Mouse (Mus musculus) spleen, postnatal 14 days (tissue): ENCODE measurements around the gene Trim2.

Experiments used
- DNase-seq, 2 experiments: peaks; one replicate each; pipeline ENCODE4 v3.0.0; 2021 to 2022; ENCODE audit warnings: low spot score in 2 of 2

The Trim2 gene

GRCm38 (mm10) chr3:84258518-84259031 lies 48.1 kb downstream of the Trim2 start:
- DNase-seq: no peak

- DNase-seq: no peak
These were observed 48.6 kb downstream of the Trim2 start for GRCm38 (mm10) chr3:84257989-84258517.

- DNase-seq: no peak
These were observed 52.2 kb downstream of the Trim2 start for GRCm38 (mm10) chr3:84254520-84254878.

GRCm38 (mm10) chr3:84253655-84254519 lies 52.8 kb downstream of the Trim2 start:
- no peak for DNase-seq

- no peak for DNase-seq
These were observed 53.7 kb downstream of the Trim2 start for GRCm38 (mm10) chr3:84252776-84253654.

GRCm38 (mm10) chr3:84251721-84252120 lies 55.0 kb downstream of the Trim2 start:
- no peak for DNase-seq

GRCm38 (mm10) chr3:84250275-84250674 lies 56.4 kb downstream of the Trim2 start:
- DNase-seq: no peak

GRCm38 (mm10) chr3:84247789-84248188 lies 58.9 kb downstream of the Trim2 start:
- no peak for DNase-seq

GRCm38 (mm10) chr3:84246421-84246861 lies 60.2 kb downstream of the Trim2 start:
- no peak for DNase-seq

- DNase-seq: no peak
These were observed 63.6 kb downstream of the Trim2 start for GRCm38 (mm10) chr3:84243116-84243515.

- DNase-seq: no peak
These were observed 64.2 kb downstream of the Trim2 start for GRCm38 (mm10) chr3:84242497-84242896.

- no peak for DNase-seq
These were observed 65.6 kb downstream of the Trim2 start for GRCm38 (mm10) chr3:84241098-84241497.

GRCm38 (mm10) chr3:84235420-84236304 lies 71.0 kb downstream of the Trim2 start:
- no peak for DNase-seq

GRCm38 (mm10) chr3:84234562-84234961 lies 72.1 kb downstream of the Trim2 start:
- no peak for DNase-seq

GRCm38 (mm10) chr3:84233663-84234415 lies 72.8 kb downstream of the Trim2 start:
- DNase-seq: no peak

GRCm38 (mm10) chr3:84232312-84232711 lies 74.4 kb downstream of the Trim2 start:
- no peak for DNase-seq

- peak in 1 of 2 experiments; percentile 18 for DNase-seq
These were observed 75.7 kb downstream of the Trim2 start for GRCm38 (mm10) chr3:84230988-84231387.

- peak in 1 of 2 experiments; percentile 22 for DNase-seq
These were observed 77.8 kb downstream of the Trim2 start for GRCm38 (mm10) chr3:84228911-84229310.

- DNase-seq: peak in 1 of 2 experiments; percentile 52
These were observed 78.3 kb downstream of the Trim2 start for GRCm38 (mm10) chr3:84228203-84228870.

- no peak for DNase-seq
These were observed 79.0 kb downstream of the Trim2 start for GRCm38 (mm10) chr3:84227628-84228027.
